Mouse (Mus musculus) forelimb bud, embryonic 11.5 days (tissue): ENCODE measurements at regions not wholly inside any gene's neighbourhood (a gene's known extent, or its start where the extent isn't known, plus 50 kb on each side); places are given as distances from the start of the nearest gene placed in this dataset.

Experiments used
- DNase-seq: peaks from one replicate; pipeline ENCODE4 v3.0.0-alpha.2; 2012; ENCODE audit warnings: low read depth, low spot score

- DNase-seq, result no peak
These were observed 89.2 kb upstream of the Irf2bp2 start for GRCm38 (mm10) chr8:126682817-126683554.

GRCm38 (mm10) chr8:126681948-126682651 is 88.3 kb upstream of the Irf2bp2 start:
- no peak for DNase-seq

- DNase-seq, result no peak
These were observed 84.4 kb upstream of the Irf2bp2 start for GRCm38 (mm10) chr8:126678004-126678751.

GRCm38 (mm10) chr8:126675153-126675552 is 81.4 kb upstream of the Irf2bp2 start:
- DNase-seq, result no peak

- no peak for DNase-seq
These were observed 79.4 kb upstream of the Irf2bp2 start for GRCm38 (mm10) chr8:126673038-126673740.

GRCm38 (mm10) chr8:126671594-126671993 is 77.8 kb upstream of the Irf2bp2 start:
- no peak for DNase-seq

- no peak for DNase-seq
These were observed 76.1 kb upstream of the Irf2bp2 start for GRCm38 (mm10) chr8:126669919-126670318.

- DNase-seq, result no peak
These were observed 75.4 kb upstream of the Irf2bp2 start for GRCm38 (mm10) chr8:126669154-126669553.

GRCm38 (mm10) chr8:126668657-126669025 is 74.9 kb upstream of the Irf2bp2 start:
- DNase-seq, result no peak

GRCm38 (mm10) chr8:126667721-126668656 is 74.2 kb upstream of the Irf2bp2 start:
- DNase-seq, result no peak

GRCm38 (mm10) chr8:126667086-126667720 is 73.4 kb upstream of the Irf2bp2 start:
- DNase-seq, result no peak

GRCm38 (mm10) chr8:126666327-126667085 is 72.7 kb upstream of the Irf2bp2 start:
- peak; percentile 96 for DNase-seq

- no peak for DNase-seq
These were observed 71.9 kb upstream of the Irf2bp2 start for GRCm38 (mm10) chr8:126665581-126666241.

- DNase-seq, result no peak
These were observed 71.1 kb upstream of the Irf2bp2 start for GRCm38 (mm10) chr8:126664891-126665290.

- no peak for DNase-seq
These were observed 69.3 kb upstream of the Irf2bp2 start for GRCm38 (mm10) chr8:126662797-126663784.

- no peak for DNase-seq
These were observed 68.4 kb upstream of the Irf2bp2 start for GRCm38 (mm10) chr8:126662151-126662550.

GRCm38 (mm10) chr8:126661511-126662142 is 67.8 kb upstream of the Irf2bp2 start:
- DNase-seq, result no peak
